Mouse (Mus musculus) heart, postnatal 0 days (tissue): ENCODE results near the gene Ust. TPM values are rescaled to one million over a fixed set of nuclear protein-coding genes. Genes with fewer than 3 reads are reported as not detected.
A peak's percentile ranks its signal among the peaks of the same experiment; 100 is the strongest.

Source experiments
- ATAC-seq: fragments of 200-750 bp; cut with Nextera tagmentation; 2 replicates; pipeline ENCODE4 v1.8.0; 2017; ENCODE audit warnings: low read depth, moderate number of reproducible peaks, moderate library complexity; ENCODE audit not compliant: insufficient read depth
- DNase-seq: peaks from one replicate; pipeline ENCODE4 v3.0.0-alpha.2; 2016; ENCODE audit warnings: low spot score
- H3K27ac ChIP-seq: fragments of 300-500 bp; sonication (generic); 2 replicates; pipeline ENCODE4 v1.5.1; 2014; ENCODE audit warnings: low read depth, mild to moderate bottlenecking
- H3K27me3 ChIP-seq: fragments of 300-500 bp; sonication (generic); 2 replicates; pipeline ENCODE4 v1.6.1; 2014; ENCODE audit warnings: low read length, mixed read lengths; ENCODE audit not compliant: control insufficient read depth, insufficient read depth
- H3K36me3 ChIP-seq: fragments of 300-500 bp; sonication (generic); replicated peaks from 2 replicates; pipeline ENCODE4 v1.6.1; 2014; ENCODE audit warnings: low read length, mixed read lengths; ENCODE audit not compliant: control insufficient read depth, insufficient read depth
- H3K4me1 ChIP-seq: fragments of 300-500 bp; sonication (generic); 2 replicates; pipeline ENCODE4 v1.6.1; 2014; ENCODE audit warnings: antibody characterized with exemption; ENCODE audit not compliant: control insufficient read depth, insufficient read depth
- H3K4me2 ChIP-seq: fragments of 300-500 bp; sonication (generic); 2 replicates; pipeline ENCODE4 v1.6.1; 2014; ENCODE audit warnings: low read depth, mild to moderate bottlenecking, low read length, moderate library complexity
- H3K4me3 ChIP-seq: fragments of 300-500 bp; sonication (generic); 2 replicates; pipeline ENCODE4 v1.5.1; 2014; ENCODE audit warnings: low read depth, low read length
- H3K9ac ChIP-seq: fragments of 300-500 bp; sonication (generic); replicated peaks from 2 replicates; pipeline ENCODE4 v1.6.1; 2014; ENCODE audit warnings: low read depth, low read length, mixed read lengths
- H3K9me3 ChIP-seq: fragments of 300-500 bp; sonication (generic); replicated peaks from 2 replicates; pipeline ENCODE4 v1.6.1; 2016; ENCODE audit warnings: low read length; ENCODE audit not compliant: control insufficient read depth
- CTCF ChIP-seq: IDR thresholded peaks from 2 replicates; pipeline ENCODE4 v1.5.1; 2016; ENCODE audit warnings: antibody characterized with exemption, control low read depth, low read depth
- EP300 ChIP-seq: IDR thresholded peaks from 2 replicates; pipeline ENCODE4 v1.6.1; 2016; ENCODE audit warnings: antibody characterized with exemption, low read depth
- WGBS: fragments of 180-500 bp; shearing (Covaris S2); extraction: QIAGEN DNeasy Blood & Tissue Kit; methylation state at CpG from one replicate; pipeline ENCODE4 v1.1.7; 2014; 5-methylcytosine and 5-hydroxymethylcytosine counted together
- polyA plus RNA-seq: library from polyadenylated mRNA; unstranded; fragments of >200 nt; fragmentation: Nextera tagmentation; extraction: Ambion mirVana; gene quantifications from 2 replicates; pipeline ENCODE4 v1.2.1, GENCODE M21; 2015
- total RNA-seq: library from RNA; depleted of rRNA; stranded (reverse); fragments of >200 nt; gene quantifications from 2 replicates; pipeline ENCODE4 v1.2.3, GENCODE M21; 2014; ENCODE audit warnings: low replicate concordance

Gene Ust
- total and polyA plus RNA-seq, 2 experiments from 2014 or later, result 1.1 to 1.2 TPM

DNA sequence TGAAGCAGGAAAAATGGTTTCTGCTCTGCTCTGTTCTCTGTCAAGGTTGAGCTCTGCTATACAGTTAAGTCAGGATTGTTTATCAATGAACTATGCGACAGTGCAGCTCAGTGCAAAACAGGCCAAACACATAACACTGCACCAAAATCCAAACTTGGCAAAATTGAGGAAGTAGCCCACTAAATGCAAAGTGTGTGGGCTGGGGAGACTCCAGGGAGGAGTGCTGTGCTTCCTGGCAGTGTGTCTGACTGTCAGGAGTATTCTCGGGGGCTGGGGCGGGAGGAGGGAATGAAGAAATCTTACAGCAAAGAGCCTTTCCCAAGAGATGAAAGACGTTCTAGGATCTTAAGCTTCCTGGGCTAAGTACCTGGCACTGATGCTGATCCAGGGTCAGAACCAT lies 165.1 kb downstream of the Ust start:
- WGBS, result 59% methylated on average over 4 of the region's 4 CpGs

DNA sequence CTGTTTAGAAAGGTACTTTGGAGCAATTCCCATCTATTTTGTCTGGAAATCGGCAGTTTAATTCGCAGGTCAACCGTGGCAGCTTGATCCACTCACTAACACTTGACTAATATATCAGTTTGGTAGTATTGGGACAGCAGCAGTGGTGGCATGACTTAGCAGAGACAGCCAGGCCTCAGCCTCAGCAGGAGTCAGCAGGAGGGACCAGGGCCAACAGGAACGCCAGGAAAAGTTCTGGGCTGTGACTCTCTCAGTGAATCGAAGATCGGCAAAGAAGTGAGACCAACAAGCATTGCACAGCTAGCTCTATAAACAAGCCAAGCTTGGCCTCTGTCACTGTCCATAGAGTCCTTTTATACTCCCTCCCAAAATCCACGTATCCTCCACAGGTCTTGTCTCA lies 168.0 kb downstream of the Ust start:
- no peaks in the 10 kb centered on the region for H3K4me1 ChIP-seq
- 85% methylated on average over 7 of the region's 7 CpGs for WGBS
- no peak overlapping the region for H3K4me3 ChIP-seq
- H3K9ac ChIP-seq, result no peak overlapping the region
- no peak for ATAC-seq
- H3K36me3 ChIP-seq, result no peaks in the 10 kb centered on the region
- no peak overlapping the region for H3K4me2 ChIP-seq
- H3K27me3 ChIP-seq, result no peaks in the 10 kb centered on the region
- no peaks in the 10 kb centered on the region for H3K9me3 ChIP-seq
- TF ChIP-seq EP300, result no peak
- TF ChIP-seq CTCF, result no peak
- no peak for DNase-seq
- H3K27ac ChIP-seq, result no peak overlapping the region

More for the DNA sequence above, 165.1 kb downstream of the Ust start:
- H3K4me2 ChIP-seq, result no peak overlapping the region
- TF ChIP-seq CTCF, result no peak
- no peak for TF ChIP-seq EP300
- H3K9ac ChIP-seq, result no peak overlapping the region
- no peaks in the 10 kb centered on the region for H3K36me3 ChIP-seq
- ATAC-seq, result no peak
- H3K4me1 ChIP-seq, result peaks cover 4% of the 10 kb centered on the region; the same call in 1 of the 2 replicates
- DNase-seq, result no peak
- no peaks in the 10 kb centered on the region for H3K9me3 ChIP-seq
- H3K27me3 ChIP-seq, result no peaks in the 10 kb centered on the region
- H3K4me3 ChIP-seq, result no peak overlapping the region
- H3K27ac ChIP-seq, result no peak overlapping the region

DNA sequence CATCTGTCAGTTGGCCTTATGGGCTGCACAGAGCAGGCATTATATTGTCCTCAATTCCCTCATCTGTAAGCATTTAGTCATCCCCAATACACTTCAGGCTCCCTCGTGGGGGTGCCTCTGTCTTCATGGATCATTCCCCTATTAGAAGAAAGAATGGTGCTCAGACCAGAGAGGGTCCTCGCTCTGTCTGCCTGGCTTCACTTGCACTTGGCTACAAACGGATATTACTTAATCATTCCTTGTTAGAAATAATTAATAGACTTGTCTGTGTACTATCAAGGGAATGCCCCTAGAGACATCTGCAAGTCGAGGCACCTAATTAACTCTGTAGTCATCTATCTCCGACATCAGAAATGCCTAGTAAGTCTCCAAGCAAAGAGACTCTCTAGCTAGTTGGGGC lies 171.1 kb downstream of the Ust start:
- H3K36me3 ChIP-seq, result no peaks in the 10 kb centered on the region
- no peaks in the 10 kb centered on the region for H3K9me3 ChIP-seq
- H3K4me2 ChIP-seq, result no peak overlapping the region
- no peak overlapping the region for H3K9ac ChIP-seq
- no peaks in the 10 kb centered on the region for H3K27me3 ChIP-seq
- 74% methylated on average over 5 of the region's 5 CpGs for WGBS
- TF ChIP-seq CTCF, result no peak
- TF ChIP-seq EP300, result no peak
- no peak overlapping the region for H3K27ac ChIP-seq
- ATAC-seq (no peak), DNase-seq (no peak)
- no peak overlapping the region for H3K4me3 ChIP-seq
- no peaks in the 10 kb centered on the region for H3K4me1 ChIP-seq

DNA sequence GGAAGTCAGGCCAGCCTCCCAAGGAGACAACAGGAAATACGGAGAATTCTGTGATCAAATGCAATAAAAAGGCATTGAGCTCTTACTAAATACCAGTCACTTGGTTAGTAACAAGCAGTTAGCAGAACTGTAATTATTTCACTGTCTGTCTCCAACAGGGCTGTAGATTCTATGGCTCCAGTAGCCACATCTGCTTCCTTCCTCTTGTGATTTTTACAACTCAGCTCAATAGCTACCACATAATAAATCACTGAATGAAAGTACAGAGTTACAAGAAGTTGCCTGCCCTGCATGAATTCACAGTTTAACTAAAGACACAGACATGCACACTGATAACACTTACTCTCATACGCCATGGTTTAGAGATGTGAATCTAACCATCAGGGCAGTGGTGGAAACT lies 176.1 kb downstream of the Ust start:
- Histone ChIP-seq H3K9me3 (no peaks in the 10 kb centered on the region), H3K27me3 (no peaks in the 10 kb centered on the region), H3K27ac (no peak overlapping the region), H3K36me3 (no peaks in the 10 kb centered on the region), H3K4me1 (peaks cover 13% of the 10 kb centered on the region; the same call in 1 of the 2 replicates), H3K4me2 (no peak overlapping the region), H3K9ac (no peak overlapping the region), H3K4me3 (no peak overlapping the region)
- no peak for TF ChIP-seq EP300
- TF ChIP-seq CTCF, result no peak
- ATAC-seq (no peak), DNase-seq (no peak)
- 91% methylated on average over 2 of the region's 2 CpGs for WGBS

DNA sequence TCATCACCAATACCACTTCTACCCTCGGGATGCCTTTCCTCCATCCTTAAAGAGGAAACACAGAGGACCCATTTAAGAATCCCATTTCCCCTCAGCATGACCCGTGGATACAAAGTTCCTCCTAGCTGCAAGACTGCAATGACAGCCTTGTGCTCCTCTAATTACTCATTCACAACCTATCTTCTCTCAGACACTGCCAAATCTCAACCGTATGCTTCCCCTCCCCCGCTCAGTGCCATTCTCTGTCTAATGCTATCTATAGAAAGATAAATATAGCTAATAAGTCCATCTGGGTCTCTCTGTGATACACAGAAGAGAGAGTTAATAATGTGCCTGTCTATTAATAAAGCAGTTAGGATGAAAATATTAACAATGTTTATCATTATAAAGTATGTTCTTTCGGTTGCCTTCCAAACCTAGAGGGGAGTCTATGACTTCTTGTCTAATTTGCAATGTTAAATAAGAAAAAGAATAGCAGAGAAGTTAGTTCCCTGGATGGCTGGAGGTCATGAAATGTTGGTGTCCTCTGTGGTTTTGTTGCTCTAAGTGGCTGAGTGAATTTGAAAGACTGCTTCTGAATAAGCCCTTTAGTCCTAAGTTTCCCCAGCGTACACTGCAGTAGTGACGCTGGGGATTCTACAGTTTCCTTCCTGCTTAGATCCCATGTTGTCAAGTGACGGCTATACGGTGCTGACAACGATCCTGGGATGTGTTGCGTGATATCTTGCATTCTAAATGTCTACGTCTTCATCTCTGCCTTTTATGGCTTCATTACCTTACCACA lies 178.8 kb downstream of the Ust start:
- no peak for TF ChIP-seq CTCF
- no peak for TF ChIP-seq EP300
- H3K4me2 ChIP-seq, result peak overlapping the region; percentile 32; the same call in 1 of the 2 replicates
- DNase-seq (no peak), ATAC-seq (no peak)
- H3K9me3 ChIP-seq, result no peaks in the 10 kb centered on the region
- no peak overlapping the region for H3K4me3 ChIP-seq
- H3K27ac ChIP-seq, result no peak overlapping the region
- no peak overlapping the region for H3K9ac ChIP-seq
- 37% methylated on average over 12 of the region's 12 CpGs for WGBS
- H3K27me3 ChIP-seq, result no peaks in the 10 kb centered on the region
- no peaks in the 10 kb centered on the region for H3K36me3 ChIP-seq
- peaks cover 13% of the 10 kb centered on the region; the same call in 1 of the 2 replicates for H3K4me1 ChIP-seq
